Mouse (Mus musculus): ENCODE data around the gene Fuom.

- TF ChIP-seq CTCF (IDR thresholded peaks at IDR 0.05; ENCODE audit: control insufficient read depth, insufficient read depth, insufficient replicate concordance, low read depth, low read length): no peak
- TF ChIP-seq POLR2A (IDR thresholded peaks at IDR 0.05; ENCODE audit: control insufficient read depth, low read depth, low read length): no peak
Observed at GRCm38 (mm10) chr7:140115583-140116328, 13.5 kb upstream of the Fuom start, which contains the start of gene Paox.
